Mouse (Mus musculus) liver, adult 2 months (tissue): ENCODE measurements around the gene Cldn3. TPM values are rescaled to one million over a fixed set of nuclear protein-coding genes. Genes with fewer than 3 reads are reported as not detected.

Experiments used
- DNase-seq: peaks from one replicate; pipeline ENCODE4 v3.0.0-alpha.2; 2011; ENCODE audit warnings: low read depth, low spot score; ENCODE audit errors: extremely low read depth
- H3K27ac ChIP-seq: fragments of 200-500 bp; replicated peaks from 2 replicates; pipeline ENCODE4 v1.5.1; 2012; ENCODE audit warnings: low read depth, mild to moderate bottlenecking, control low read depth, inconsistent platforms, low read length; ENCODE audit not compliant: insufficient read depth
- H3K27me3 ChIP-seq: fragments of 200-500 bp; 2 replicates; pipeline ENCODE4 v1.6.1; 2012; ENCODE audit warnings: mild to moderate bottlenecking, moderate library complexity, low read length, inconsistent platforms; ENCODE audit not compliant: control insufficient read depth, insufficient read depth
- H3K36me3 ChIP-seq: fragments of 200-500 bp; 2 replicates; pipeline ENCODE4 v1.6.1; 2012; ENCODE audit warnings: low read length, inconsistent platforms; ENCODE audit not compliant: control insufficient read depth, insufficient read depth
- H3K4me1 ChIP-seq: fragments of 200-500 bp; 2 replicates; pipeline ENCODE4 v1.6.1; 2011; ENCODE audit warnings: low read length; ENCODE audit not compliant: control insufficient read depth, insufficient read depth
- H3K4me3 ChIP-seq: fragments of 200-500 bp; 2 replicates; pipeline ENCODE4 v1.5.1; 2011; ENCODE audit warnings: low read depth, mild to moderate bottlenecking, control low read depth, low read length, moderate library complexity; ENCODE audit not compliant: insufficient read depth
- H3K79me2 ChIP-seq: fragments of 200-500 bp; 2 replicates; pipeline ENCODE4 v1.6.1; 2012; ENCODE audit warnings: inconsistent platforms, mild to moderate bottlenecking, low read length, moderate library complexity; ENCODE audit not compliant: control insufficient read depth, insufficient read depth
- H3K9ac ChIP-seq: fragments of 200-500 bp; 2 replicates; pipeline ENCODE4 v1.6.1; 2012; ENCODE audit warnings: low read depth, mild to moderate bottlenecking, control low read depth, inconsistent platforms, low read length
- CTCF ChIP-seq: fragments of 200-500 bp; IDR thresholded peaks from 2 replicates; pipeline ENCODE4 v1.5.1; 2011; ENCODE audit warnings: low read depth, low read length, control low read depth
- POLR2A ChIP-seq: fragments of 200-500 bp; IDR thresholded peaks from 2 replicates; pipeline ENCODE4 v1.6.1; 2011; ENCODE audit warnings: low read length, control low read depth; ENCODE audit not compliant: insufficient read depth; ENCODE audit errors: extremely low read depth
- WGBS: fragments of 180-500 bp; shearing (Covaris S2); methylation state at CpG from one replicate; pipeline ENCODE4 v1.1.7; 2018; 5-methylcytosine and 5-hydroxymethylcytosine counted together
- polyA plus RNA-seq: library from polyadenylated mRNA; depleted of rRNA; stranded (reverse); fragments of >200 nt; gene quantifications from 2 replicates; pipeline ENCODE4 v1.2.3, GENCODE M21; 2012
- total RNA-seq: library from RNA; depleted of rRNA; stranded (reverse); fragments of >200 nt; gene quantifications from 2 replicates; pipeline ENCODE4 v1.2.3, GENCODE M21; 2014

The Cldn3 gene
- total and polyA plus RNA-seq, 2 experiments, result 49.9 to 291 TPM

- Histone ChIP-seq H3K4me1 (no peaks in the 10 kb centered on the region), H3K27me3 (no peaks in the 10 kb centered on the region), H3K4me3 (no peak overlapping the region), H3K27ac (no peak overlapping the region), H3K79me2 (no peaks in the 10 kb centered on the region), H3K9ac (no peak overlapping the region), H3K36me3 (no peaks in the 10 kb centered on the region)
- TF ChIP-seq POLR2A (no peak), CTCF (no peak)
- DNase-seq, result no peak
- 76% methylated on average over 20 of the region's 20 CpGs for WGBS
These were observed 18.7 kb upstream of the Cldn3 start for GRCm38 (mm10) chr5:134967164-134967944.

GRCm38 (mm10) chr5:134970671-134971070 is 15.3 kb upstream of the Cldn3 start:
- WGBS, result 80% methylated on average over 8 of the region's 8 CpGs
- no peak overlapping the region for H3K27ac ChIP-seq
- no peak overlapping the region for H3K9ac ChIP-seq
- no peak overlapping the region for H3K4me3 ChIP-seq
- H3K79me2 ChIP-seq, result no peaks in the 10 kb centered on the region
- TF ChIP-seq POLR2A (no peak), CTCF (no peak)
- no peak for DNase-seq
- no peaks in the 10 kb centered on the region for H3K27me3 ChIP-seq
- H3K4me1 ChIP-seq, result peaks cover 2% of the 10 kb centered on the region; the same call in 1 of the 2 replicates
- no peaks in the 10 kb centered on the region for H3K36me3 ChIP-seq

- peaks cover 2% of the 10 kb centered on the region; the same call in 1 of the 2 replicates for H3K4me1 ChIP-seq
- H3K36me3 ChIP-seq, result no peaks in the 10 kb centered on the region
- H3K27me3 ChIP-seq, result no peaks in the 10 kb centered on the region
- no peaks in the 10 kb centered on the region for H3K79me2 ChIP-seq
- H3K27ac ChIP-seq, result no peak overlapping the region
- no peak overlapping the region for H3K4me3 ChIP-seq
- DNase-seq, result no peak
- H3K9ac ChIP-seq, result no peak overlapping the region
- TF ChIP-seq CTCF (no peak), POLR2A (no peak)
These were observed 12.9 kb upstream of the Cldn3 start for GRCm38 (mm10) chr5:134973081-134973480.

- no peaks in the 10 kb centered on the region for H3K79me2 ChIP-seq
- WGBS, result 95% methylated on average over 7 of the region's 7 CpGs
- H3K36me3 ChIP-seq, result no peaks in the 10 kb centered on the region
- no peaks in the 10 kb centered on the region for H3K27me3 ChIP-seq
- DNase-seq, result no peak
- TF ChIP-seq POLR2A (no peak), CTCF (no peak)
- H3K4me1 ChIP-seq, result peaks cover 2% of the 10 kb centered on the region; the same call in 1 of the 2 replicates
- H3K9ac ChIP-seq, result no peak overlapping the region
- H3K4me3 ChIP-seq, result no peak overlapping the region
- no peak overlapping the region for H3K27ac ChIP-seq
These were observed 12.5 kb upstream of the Cldn3 start for GRCm38 (mm10) chr5:134973526-134973925.

- no peak overlapping the region for H3K9ac ChIP-seq
- no peak overlapping the region for H3K4me3 ChIP-seq
- no peaks in the 10 kb centered on the region for H3K36me3 ChIP-seq
- H3K27me3 ChIP-seq, result no peaks in the 10 kb centered on the region
- H3K27ac ChIP-seq, result no peak overlapping the region
- H3K79me2 ChIP-seq, result no peaks in the 10 kb centered on the region
- peak; percentile 32 for DNase-seq
- peaks cover 2% of the 10 kb centered on the region; the same call in 1 of the 2 replicates for H3K4me1 ChIP-seq
- TF ChIP-seq CTCF (no peak), POLR2A (no peak)
- 15% methylated on average over 7 of the region's 7 CpGs for WGBS
These were observed 11.7 kb upstream of the Cldn3 start for GRCm38 (mm10) chr5:134974294-134974693.

GRCm38 (mm10) chr5:134974921-134975320 is 11.1 kb upstream of the Cldn3 start:
- H3K27me3 ChIP-seq, result no peaks in the 10 kb centered on the region
- no peak overlapping the region for H3K4me3 ChIP-seq
- H3K4me1 ChIP-seq, result peaks cover 2% of the 10 kb centered on the region; the same call in 1 of the 2 replicates
- H3K9ac ChIP-seq, result no peak overlapping the region
- H3K36me3 ChIP-seq, result no peaks in the 10 kb centered on the region
- no peaks in the 10 kb centered on the region for H3K79me2 ChIP-seq
- WGBS, result 88% methylated on average over 2 of the region's 2 CpGs
- TF ChIP-seq POLR2A (no peak), CTCF (no peak)
- no peak overlapping the region for H3K27ac ChIP-seq
- DNase-seq, result no peak
